14 mouse cellular contexts compared by ENCODE assay signal in genomic region chr10:24097010-24097409, GRCm38 (mm10). TPM values are rescaled to one million over a fixed set of nuclear protein-coding genes. Genes with fewer than 3 reads are reported as not detected.
"Had no signal": no experiment of that assay in that cellular context is flagged by ENCODE, and none has a peak within 500 bp of the region (broad histone marks: within the 10 kb centered on the region; RNA-seq: fewer than 3 reads in every experiment).

No protein-coding gene starts in this region.

RNA-seq across cellular contexts. Expression of gene Taar8c, which starts 4.7 kb away (rescaled TPM):
- polyA plus RNA-seq: lung, embryonic 14.5 days; lung, embryonic 16.5 days; midbrain, embryonic 10.5 days; midbrain, embryonic 12.5 days; midbrain, embryonic 14.5 days; midbrain, embryonic 16.5 days; myocyte; neural tube, embryonic 11.5 days; neural tube, embryonic 13.5 days; neural tube, embryonic 15.5 days; small intestine, adult 2 months; stomach, embryonic 14.5 days; stomach, embryonic 16.5 days; thymus, postnatal 0 days had no signal

RNA-seq across cellular contexts. Expression of gene Taar8b, which starts 4.9 kb away (rescaled TPM):
- polyA plus RNA-seq: lung, embryonic 14.5 days; lung, embryonic 16.5 days; midbrain, embryonic 10.5 days; midbrain, embryonic 12.5 days; midbrain, embryonic 14.5 days; midbrain, embryonic 16.5 days; myocyte; neural tube, embryonic 11.5 days; neural tube, embryonic 13.5 days; neural tube, embryonic 15.5 days; stomach, embryonic 14.5 days; stomach, embryonic 16.5 days; thymus, postnatal 0 days had no signal

RNA-seq across cellular contexts. Expression of gene Taar9, which starts 12.3 kb away (rescaled TPM):
- polyA plus RNA-seq: lung, embryonic 14.5 days; lung, embryonic 16.5 days; midbrain, embryonic 12.5 days; midbrain, embryonic 14.5 days; midbrain, embryonic 16.5 days; myocyte; neural tube, embryonic 11.5 days; neural tube, embryonic 13.5 days; neural tube, embryonic 15.5 days; small intestine, adult 2 months; stomach, embryonic 14.5 days; stomach, embryonic 16.5 days; thymus, postnatal 0 days had no signal

RNA-seq across cellular contexts. Expression of gene Taar8a, which starts 20.7 kb away (rescaled TPM):
- polyA plus RNA-seq: lung, embryonic 14.5 days; lung, embryonic 16.5 days; midbrain, embryonic 10.5 days; midbrain, embryonic 12.5 days; midbrain, embryonic 14.5 days; midbrain, embryonic 16.5 days; myocyte; neural tube, embryonic 11.5 days; neural tube, embryonic 13.5 days; neural tube, embryonic 15.5 days; small intestine, adult 2 months; stomach, embryonic 14.5 days; stomach, embryonic 16.5 days; thymus, postnatal 0 days had no signal

RNA-seq across cellular contexts. Expression of gene Taar7f, which starts 47.7 kb away (rescaled TPM):
- polyA plus RNA-seq: lung, embryonic 14.5 days; lung, embryonic 16.5 days; midbrain, embryonic 10.5 days; midbrain, embryonic 12.5 days; midbrain, embryonic 14.5 days; midbrain, embryonic 16.5 days; myocyte; neural tube, embryonic 11.5 days; neural tube, embryonic 13.5 days; neural tube, embryonic 15.5 days; small intestine, adult 2 months; stomach, embryonic 14.5 days; stomach, embryonic 16.5 days; thymus, postnatal 0 days had no signal
